Comparison of ENCODE assay signal across 17 mouse cellular contexts in the genomic region with DNA sequence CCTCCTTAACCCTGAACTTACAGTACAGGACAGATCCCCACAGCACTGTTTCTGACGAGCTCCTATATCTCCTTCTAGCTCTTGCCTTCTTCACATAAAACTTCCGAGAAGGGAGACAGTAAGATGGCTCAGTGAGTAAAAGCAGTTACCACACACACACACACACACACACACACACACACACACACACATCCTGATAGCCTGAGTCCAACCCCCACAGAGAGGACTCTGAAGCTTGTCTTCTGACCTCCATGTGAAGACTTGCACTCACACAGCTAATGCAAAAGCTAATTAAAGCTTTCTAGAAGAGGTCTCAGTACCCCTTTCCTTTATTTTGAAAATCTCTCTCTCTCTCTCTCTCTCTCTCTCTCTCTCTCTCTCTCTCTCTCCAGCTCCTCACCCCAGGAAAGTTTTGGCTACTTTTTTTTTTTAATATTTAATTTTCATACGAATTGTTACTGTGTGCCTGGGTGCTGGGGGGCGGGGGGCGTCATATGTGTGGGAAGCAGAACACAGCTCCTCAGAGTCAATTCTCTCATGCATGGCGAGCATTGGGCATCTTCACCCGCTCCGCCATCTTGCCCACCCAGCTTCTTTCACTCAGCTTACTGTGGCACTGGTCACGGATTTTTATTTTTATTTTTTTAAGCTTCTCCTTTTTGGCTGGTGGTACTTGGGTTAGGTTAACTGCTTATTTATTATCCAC. TPM values are rescaled to one million over a fixed set of nuclear protein-coding genes. Genes with fewer than 3 reads are reported as not detected.
DNase-seq lines count a peak whose midpoint lies in the region; ATAC-seq and TF ChIP-seq lines count a peak whose summit lies in the region.
"Had no signal": no experiment of that assay in that cellular context is flagged by ENCODE, and none has a peak within 500 bp of the region (broad histone marks: within the 10 kb centered on the region; RNA-seq: fewer than 3 reads in every experiment).

No protein-coding gene starts in this region.

- H3K4me1 ChIP-seq in hindbrain, embryonic 13.5 days (replicated peaks): peaks cover 33% of the 10 kb centered on the region
- peaks cover 16% of the 10 kb centered on the region for H3K4me1 ChIP-seq in hindbrain, embryonic 12.5 days
- H3K4me1 ChIP-seq in midbrain, embryonic 11.5 days (ENCODE audit: control insufficient read depth, insufficient read depth, low read length): peaks cover 9% of the 10 kb centered on the region
- peaks cover 8% of the 10 kb centered on the region; the same call in 1 of the 2 replicates for H3K4me1 ChIP-seq in midbrain, postnatal 0 days (ENCODE audit: insufficient read depth, low read length)
- H3K4me1 ChIP-seq in forebrain, embryonic 16.5 days (replicated peaks; ENCODE audit: control insufficient read depth, insufficient read depth, low read length): peaks cover 52% of the 10 kb centered on the region
- peaks cover 14% of the 10 kb centered on the region for H3K4me1 ChIP-seq in midbrain, embryonic 15.5 days
- H3K4me1 ChIP-seq: liver, embryonic 12.5 days had no signal

- no peak overlapping the region for H3K4me3 ChIP-seq in hindbrain, embryonic 13.5 days
- no peak overlapping the region for H3K4me3 ChIP-seq in hindbrain, embryonic 12.5 days
- H3K4me3 ChIP-seq in midbrain, embryonic 11.5 days (ENCODE audit: low read depth, low read length): no peak overlapping the region
- H3K4me3 ChIP-seq in midbrain, postnatal 0 days (ENCODE audit: low read depth, low read length): no peak overlapping the region
- no peak overlapping the region for H3K4me3 ChIP-seq in forebrain, embryonic 16.5 days (replicated peaks; ENCODE audit: low read length)
- H3K4me3 ChIP-seq in midbrain, embryonic 15.5 days: no peak overlapping the region
- H3K4me3 ChIP-seq: embryonic facial prominence, embryonic 12.5 days; limb, embryonic 10.5 days; liver, embryonic 12.5 days; megakaryocyte, embryonic 14.5 days had no signal

- 79% methylated on average over 9 of the region's 9 CpGs for WGBS in hindbrain, embryonic 13.5 days
- 78% methylated on average over 9 of the region's 9 CpGs for WGBS in hindbrain, embryonic 12.5 days
- 79% methylated on average over 9 of the region's 9 CpGs for WGBS in midbrain, embryonic 11.5 days
- 71% methylated on average over 9 of the region's 9 CpGs for WGBS in midbrain, postnatal 0 days
- WGBS in forebrain, embryonic 16.5 days: 55% methylated on average over 9 of the region's 9 CpGs
- whole genome bisulfite sequencing in midbrain, embryonic 15.5 days: 68% methylated on average over 9 of the region's 9 CpGs

- peak; percentile 85 for DNase-seq in midbrain, embryonic 11.5 days (ENCODE audit: low spot score, missing footprints)
- no peak for DNase-seq in midbrain, postnatal 0 days (ENCODE audit: low spot score)
- no peak for DNase-seq in MN1 (ENCODE audit: low spot score)
- DNase-seq in adrenal gland, postnatal 14 days: no peak
- DNase-seq: B cell, adult 2 months; cerebellum, adult 18-20 months; heart, adult 11 months had no signal

- no peaks in the 10 kb centered on the region for H3K9me3 ChIP-seq in hindbrain, embryonic 13.5 days
- no peaks in the 10 kb centered on the region for H3K9me3 ChIP-seq in hindbrain, embryonic 12.5 days (replicated peaks)
- no peaks in the 10 kb centered on the region for H3K9me3 ChIP-seq in midbrain, embryonic 11.5 days (ENCODE audit: control insufficient read depth, low read length)
- H3K9me3 ChIP-seq in midbrain, postnatal 0 days (ENCODE audit: low read length): no peaks in the 10 kb centered on the region
- H3K9me3 ChIP-seq in forebrain, embryonic 16.5 days (ENCODE audit: control insufficient read depth, low read length): no peaks in the 10 kb centered on the region
- H3K9me3 ChIP-seq in midbrain, embryonic 15.5 days: no peaks in the 10 kb centered on the region
- H3K9me3 ChIP-seq: embryonic facial prominence, embryonic 12.5 days; limb, embryonic 10.5 days; liver, embryonic 12.5 days; megakaryocyte, embryonic 14.5 days had no signal

- ATAC-seq in hindbrain, embryonic 13.5 days (ENCODE audit: low FRiP score): no peak
- no peak for ATAC-seq in hindbrain, embryonic 12.5 days (ENCODE audit: low FRiP score)
- ATAC-seq in midbrain, embryonic 11.5 days (ENCODE audit: low FRiP score): no peak
- no peak for ATAC-seq in midbrain, postnatal 0 days (ENCODE audit: low FRiP score)
- ATAC-seq in forebrain, embryonic 16.5 days: no peak
- ATAC-seq in midbrain, embryonic 15.5 days (replicated peaks): no peak
- ATAC-seq: intestine, embryonic 16.5 days; liver, embryonic 12.5 days had no signal

- no peaks in the 10 kb centered on the region for H3K36me3 ChIP-seq in hindbrain, embryonic 13.5 days
- no peaks in the 10 kb centered on the region for H3K36me3 ChIP-seq in hindbrain, embryonic 12.5 days
- H3K36me3 ChIP-seq in midbrain, embryonic 11.5 days (ENCODE audit: control insufficient read depth, insufficient read depth, low read length): no peaks in the 10 kb centered on the region
- no peaks in the 10 kb centered on the region for H3K36me3 ChIP-seq in midbrain, postnatal 0 days (ENCODE audit: insufficient read depth, low read length)
- H3K36me3 ChIP-seq in forebrain, embryonic 16.5 days (ENCODE audit: control insufficient read depth, insufficient read depth): no peaks in the 10 kb centered on the region
- H3K36me3 ChIP-seq in midbrain, embryonic 15.5 days (replicated peaks): no peaks in the 10 kb centered on the region
- H3K36me3 ChIP-seq: embryonic facial prominence, embryonic 12.5 days; limb, embryonic 10.5 days; liver, embryonic 12.5 days had no signal

- H3K4me2 ChIP-seq in hindbrain, embryonic 13.5 days: no peak overlapping the region
- H3K4me2 ChIP-seq in hindbrain, embryonic 12.5 days (replicated peaks): no peak overlapping the region
- H3K4me2 ChIP-seq in midbrain, embryonic 11.5 days: no peak overlapping the region
- no peak overlapping the region for H3K4me2 ChIP-seq in midbrain, postnatal 0 days (ENCODE audit: low read depth, low read length, poor library complexity, severe bottlenecking)
- peak overlapping the region; percentile 30 for H3K4me2 ChIP-seq in forebrain, embryonic 16.5 days (ENCODE audit: low read length)
- H3K4me2 ChIP-seq in midbrain, embryonic 15.5 days: no peak overlapping the region; the same call in 1 of the 2 replicates
- H3K4me2 ChIP-seq: embryonic facial prominence, embryonic 12.5 days; liver, embryonic 12.5 days had no signal

- H3K9ac ChIP-seq in hindbrain, embryonic 13.5 days: no peak overlapping the region
- H3K9ac ChIP-seq in hindbrain, embryonic 12.5 days: no peak overlapping the region
- no peak overlapping the region for H3K9ac ChIP-seq in midbrain, embryonic 11.5 days (ENCODE audit: low read length)
- H3K9ac ChIP-seq in midbrain, postnatal 0 days (replicated peaks; ENCODE audit: low read length, poor library complexity, severe bottlenecking): no peak overlapping the region
- H3K9ac ChIP-seq in forebrain, embryonic 16.5 days (replicated peaks; ENCODE audit: low read depth, low read length): no peak overlapping the region
- H3K9ac ChIP-seq in midbrain, embryonic 15.5 days: no peak overlapping the region
- H3K9ac ChIP-seq: embryonic facial prominence, embryonic 12.5 days; liver, embryonic 12.5 days had no signal

- H3K27me3 ChIP-seq in hindbrain, embryonic 13.5 days: no peaks in the 10 kb centered on the region; the same call in 1 of the 2 replicates
- no peaks in the 10 kb centered on the region for H3K27me3 ChIP-seq in hindbrain, embryonic 12.5 days
- H3K27me3 ChIP-seq in midbrain, embryonic 11.5 days (ENCODE audit: control insufficient read depth, insufficient read depth, low read length): no peaks in the 10 kb centered on the region
- no peaks in the 10 kb centered on the region for H3K27me3 ChIP-seq in midbrain, postnatal 0 days (ENCODE audit: insufficient read depth, low read length)
- H3K27me3 ChIP-seq in forebrain, embryonic 16.5 days (replicated peaks; ENCODE audit: control insufficient read depth, insufficient read depth, low read length): no peaks in the 10 kb centered on the region
- no peaks in the 10 kb centered on the region for H3K27me3 ChIP-seq in midbrain, embryonic 15.5 days (replicated peaks)
- H3K27me3 ChIP-seq: embryonic facial prominence, embryonic 12.5 days; liver, embryonic 12.5 days had no signal

- no peak for TF ChIP-seq CTCF in midbrain, postnatal 0 days (IDR thresholded peaks at IDR 0.05)

- H3K27ac ChIP-seq in hindbrain, embryonic 13.5 days: peak overlapping the region; percentile 75
- H3K27ac ChIP-seq in hindbrain, embryonic 12.5 days: no peak overlapping the region
- H3K27ac ChIP-seq in midbrain, embryonic 11.5 days (ENCODE audit: low read depth, low read length): no peak overlapping the region
- H3K27ac ChIP-seq in midbrain, postnatal 0 days (ENCODE audit: low read depth, low read length): no peak overlapping the region
- H3K27ac ChIP-seq in forebrain, embryonic 16.5 days (ENCODE audit: low read length): peak overlapping the region; percentile 86
- peak overlapping the region; percentile 51; the same call in 1 of the 2 replicates for H3K27ac ChIP-seq in midbrain, embryonic 15.5 days
- H3K27ac ChIP-seq: embryonic facial prominence, embryonic 12.5 days; limb, embryonic 10.5 days; liver, embryonic 12.5 days had no signal

RNA-seq across cellular contexts. Expression of gene Wdr66, which starts 24.9 kb away (rescaled TPM):
- polyA plus RNA-seq in hindbrain, embryonic 13.5 days (2015; fragmentation: Nextera tagmentation; extraction: Ambion mirVana): 1.9 and 2.4 TPM in 2 replicates
- polyA plus RNA-seq in hindbrain, embryonic 12.5 days (2016; fragmentation: Nextera tagmentation; extraction: Ambion mirVana): 3.7 and 6.0 TPM in 2 replicates
- 4.7 and 5.5 TPM in 2 replicates for polyA plus RNA-seq in midbrain, embryonic 11.5 days (2014; fragmentation: Nextera tagmentation; extraction: Ambion mirVana)
- 2.2 and 3.3 TPM in 2 replicates for total RNA-seq in midbrain, postnatal 0 days (2014; rRNA removed)
- polyA plus RNA-seq in midbrain, postnatal 0 days (2015; fragmentation: Nextera tagmentation; extraction: Ambion mirVana): 1.4 and 2.0 TPM in 2 replicates
- polyA plus RNA-seq in forebrain, embryonic 16.5 days (2015; fragmentation: Nextera tagmentation; extraction: Ambion mirVana): 1.5 and 1.9 TPM in 2 replicates
- polyA plus RNA-seq in midbrain, embryonic 15.5 days (2015; fragmentation: Nextera tagmentation; extraction: Ambion mirVana): 1.3 and 1.5 TPM in 2 replicates
- total RNA-seq in adrenal gland, postnatal 14 days (2021): 0.74 and 0.86 TPM in 2 replicates
- total RNA-seq: common myeloid progenitor, adult 5-6 weeks had no signal

Comparison
In these comparisons a context has a peak if more than half of its experiments do, and no peak if none do; other contexts are left out.
1. H3K27ac ChIP-seq: peak in hindbrain, embryonic 13.5 days (single experiment), forebrain, embryonic 16.5 days (single experiment) and midbrain, embryonic 15.5 days (single experiment); none in hindbrain, embryonic 12.5 days (single experiment), midbrain, embryonic 11.5 days (single experiment) and midbrain, postnatal 0 days (single experiment).